Mouse (Mus musculus) gonadal fat pad, adult 2 months (tissue): ENCODE measurements around the gene C1qtnf6. TPM values are rescaled to one million over a fixed set of nuclear protein-coding genes. Genes with fewer than 3 reads are reported as not detected.

ENCODE experiments used
- DNase-seq: peaks from one replicate; pipeline ENCODE4 v3.0.0-alpha.2; 2012; ENCODE audit warnings: low read depth
- polyA plus RNA-seq: library from polyadenylated mRNA; depleted of rRNA; stranded (reverse); fragments of >200 nt; gene quantifications from 2 replicates; pipeline ENCODE4 v1.2.3, GENCODE M21; 2012; rRNA removed

Gene C1qtnf6
- polyA plus RNA-seq, 1 experiment = 40.4 TPM

GRCm38 (mm10) chr15:78480991-78481390 is 50.2 kb downstream of the C1qtnf6 start:
- no peak for DNase-seq

DNA sequence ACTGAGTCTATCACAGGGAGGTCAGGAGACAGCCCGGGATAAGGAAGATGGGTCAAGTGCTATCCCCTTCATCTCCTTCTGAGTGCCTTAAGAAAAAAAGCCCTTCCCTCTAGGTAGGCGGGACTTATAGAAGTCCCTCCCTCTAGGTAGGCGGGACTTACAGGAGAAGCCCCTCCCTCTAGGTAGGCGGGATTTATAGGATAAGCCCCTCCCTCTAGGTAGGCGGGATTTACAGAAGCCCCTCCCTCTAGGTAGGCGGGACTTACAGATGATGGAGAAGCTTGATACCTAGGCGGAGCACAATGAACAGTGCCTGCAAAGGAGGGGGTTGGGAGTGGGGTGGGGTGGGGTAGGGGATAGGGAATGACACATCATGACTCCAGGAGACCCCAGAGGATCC is 51.1 kb downstream of the C1qtnf6 start:
- no peak for DNase-seq

- no peak for DNase-seq
Measured at GRCm38 (mm10) chr15:78479470-78479869, 51.7 kb downstream of the C1qtnf6 start.

DNA sequence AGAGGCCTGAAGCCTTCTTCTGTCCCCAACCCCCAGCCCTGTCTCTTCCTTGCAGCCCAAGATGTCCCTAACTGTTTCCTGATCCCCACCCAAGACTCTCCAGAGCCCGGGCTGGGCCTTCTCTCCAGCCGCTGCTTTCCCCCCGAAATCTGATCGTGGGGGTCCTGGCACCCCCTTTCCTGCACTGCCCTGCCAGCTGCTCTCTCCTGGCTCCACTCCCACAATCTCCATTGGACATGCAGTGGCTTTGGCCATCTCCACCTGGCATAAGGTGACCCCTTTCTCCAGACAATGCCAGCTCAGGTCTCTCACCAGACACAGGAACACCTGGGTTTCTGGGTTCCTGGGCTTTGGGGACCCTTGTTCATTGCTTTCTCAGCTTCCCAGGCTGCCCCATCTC is 53.1 kb downstream of the C1qtnf6 start:
- no peak for DNase-seq

- no peak for DNase-seq
Measured at GRCm38 (mm10) chr15:78476878-78477277, 54.3 kb downstream of the C1qtnf6 start.

DNA sequence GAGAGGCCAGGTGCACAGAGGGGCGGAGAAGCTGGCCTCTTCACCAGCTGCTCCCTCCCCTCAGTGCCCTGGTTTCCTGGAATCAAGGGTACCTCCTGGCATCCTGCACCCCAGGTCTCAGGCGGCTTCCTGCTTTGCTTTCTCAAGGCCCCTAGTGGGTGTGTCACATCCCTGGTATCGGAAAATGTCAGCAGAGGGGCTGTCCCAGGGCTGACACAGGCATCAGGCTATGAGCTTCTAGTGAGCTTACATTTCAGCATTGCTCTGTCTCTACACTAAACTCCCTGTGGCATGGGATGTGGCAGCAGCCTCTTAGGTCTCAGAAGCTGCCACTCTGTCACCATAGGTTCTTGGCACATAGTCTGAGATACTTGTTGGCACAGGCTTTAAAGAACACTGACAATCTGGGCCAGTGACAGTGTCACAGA is 55.6 kb downstream of the C1qtnf6 start:
- DNase-seq = no peak

GRCm38 (mm10) chr15:78473442-78473841 is 57.8 kb downstream of the C1qtnf6 start:
- DNase-seq = no peak

Other genes starting within 250 kb of the C1qtnf6 start
- 5.7 and 6.2 TPM in 2 replicates for gene Csf2rb2, start 225.7 kb downstream of the C1qtnf6 start, polyA plus RNA-seq
- 13.0 and 16.0 TPM in 2 replicates for gene Csf2rb, start 205.7 kb downstream of the C1qtnf6 start, polyA plus RNA-seq
- gene Tex33, start 135.5 kb downstream of the C1qtnf6 start, polyA plus RNA-seq = 1.1 and 2.6 TPM in 2 replicates
- gene Tst, start 125.5 kb downstream of the C1qtnf6 start, polyA plus RNA-seq = 44.2 and 72.1 TPM in 2 replicates
- 120 and 127 TPM in 2 replicates for gene Mpst, start 125.0 kb downstream of the C1qtnf6 start, polyA plus RNA-seq
- 205 and 251 TPM in 2 replicates for gene Kctd17, start 102.9 kb downstream of the C1qtnf6 start, polyA plus RNA-seq
- 0.61 and 0.84 TPM in 2 replicates for gene Tmprss6, start 62.8 kb downstream of the C1qtnf6 start, polyA plus RNA-seq
- 3.1 and 4.0 TPM in 2 replicates for gene Il2rb, start 36.1 kb downstream of the C1qtnf6 start, polyA plus RNA-seq
- gene Sstr3, start 13.3 kb upstream of the C1qtnf6 start, polyA plus RNA-seq = 0.03 TPM in 1 of 2 replicates, not detected in the other
- 24.7 and 25.5 TPM in 2 replicates for gene Rac2, start 41.4 kb upstream of the C1qtnf6 start, polyA plus RNA-seq
- 25.4 and 32.0 TPM in 2 replicates for gene Cyth4, start 65.6 kb upstream of the C1qtnf6 start, polyA plus RNA-seq
- 0.16 and 0.32 TPM in 2 replicates for gene Elfn2, start 187.4 kb upstream of the C1qtnf6 start, polyA plus RNA-seq
- 55.5 and 73.8 TPM in 2 replicates for gene Mfng, start 242.1 kb upstream of the C1qtnf6 start, polyA plus RNA-seq